Mouse (Mus musculus) forebrain, embryonic 16.5 days (tissue): Measurements from ENCODE around the gene Myo1f. TPM values are rescaled to one million over a fixed set of nuclear protein-coding genes. Genes with fewer than 3 reads are reported as not detected.

ENCODE experiments used
- ATAC-seq: fragments of 200-750 bp; cut with Nextera tagmentation; 2 replicates; pipeline ENCODE4 v1.8.0; 2017; ENCODE audit warnings: mild to moderate bottlenecking, moderate library complexity
- H3K27ac ChIP-seq: fragments of 300-500 bp; sonication (generic); 2 replicates; pipeline ENCODE4 v1.5.1; 2014; ENCODE audit warnings: low read length, control low read depth
- H3K27me3 ChIP-seq: fragments of 300-500 bp; sonication (generic); replicated peaks from 2 replicates; pipeline ENCODE4 v1.6.1; 2014; ENCODE audit warnings: low read length; ENCODE audit not compliant: control insufficient read depth, insufficient read depth
- H3K36me3 ChIP-seq: fragments of 300-500 bp; sonication (generic); 2 replicates; pipeline ENCODE4 v1.6.1; 2014; ENCODE audit not compliant: control insufficient read depth, insufficient read depth
- H3K4me1 ChIP-seq: fragments of 300-500 bp; sonication (generic); replicated peaks from 2 replicates; pipeline ENCODE4 v1.6.1; 2014; ENCODE audit warnings: low read length; ENCODE audit not compliant: control insufficient read depth, insufficient read depth
- H3K4me2 ChIP-seq: fragments of 300-500 bp; sonication (generic); 2 replicates; pipeline ENCODE4 v1.6.1; 2014; ENCODE audit warnings: mild to moderate bottlenecking, low read length, control low read depth
- H3K4me3 ChIP-seq: fragments of 300-500 bp; sonication (generic); replicated peaks from 2 replicates; pipeline ENCODE4 v1.5.1; 2014; ENCODE audit warnings: mild to moderate bottlenecking, low read length, control low read depth
- H3K9ac ChIP-seq: fragments of 300-500 bp; sonication (generic); replicated peaks from 2 replicates; pipeline ENCODE4 v1.6.1; 2014; ENCODE audit warnings: low read depth, low read length, control low read depth
- H3K9me3 ChIP-seq: fragments of 300-500 bp; sonication (generic); 2 replicates; pipeline ENCODE4 v1.6.1; 2016; ENCODE audit warnings: low read length; ENCODE audit not compliant: control insufficient read depth
- WGBS: fragments of 180-500 bp; shearing (Covaris S2); extraction: QIAGEN DNeasy Blood & Tissue Kit; methylation state at CpG from one replicate; pipeline ENCODE4 v1.1.7; 2014; 5-methylcytosine and 5-hydroxymethylcytosine counted together
- polyA plus RNA-seq: library from polyadenylated mRNA; unstranded; fragments of >200 nt; fragmentation: Nextera tagmentation; extraction: Ambion mirVana; gene quantifications from 2 replicates; pipeline ENCODE4 v1.2.1, GENCODE M21; 2015

Gene Myo1f
- polyA plus RNA-seq, 1 experiment from 2014 or later = 2.0 TPM

- no peak overlapping the region for H3K4me2 ChIP-seq
- H3K9ac ChIP-seq = no peak overlapping the region
- no peak overlapping the region for H3K27ac ChIP-seq
- no peak overlapping the region for H3K4me3 ChIP-seq
- WGBS = 68% methylated on average over 5 of the region's 5 CpGs
- H3K9me3 ChIP-seq = no peaks in the 10 kb centered on the region
- no peak for ATAC-seq
- peaks cover 25% of the 10 kb centered on the region for H3K4me1 ChIP-seq
- H3K27me3 ChIP-seq = no peaks in the 10 kb centered on the region
- no peaks in the 10 kb centered on the region; the same call in 1 of the 2 replicates for H3K36me3 ChIP-seq
These were observed 76.3 kb downstream of the Myo1f start for GRCm38 (mm10) chr17:33631796-33632195.

- H3K4me1 ChIP-seq = no peaks in the 10 kb centered on the region; the same call in 1 of the 2 replicates
- H3K27me3 ChIP-seq = no peaks in the 10 kb centered on the region
- no peak overlapping the region for H3K9ac ChIP-seq
- no peaks in the 10 kb centered on the region for H3K9me3 ChIP-seq
- H3K36me3 ChIP-seq = peaks cover 2% of the 10 kb centered on the region; the same call in 1 of the 2 replicates
- no peak overlapping the region for H3K27ac ChIP-seq
- WGBS = 75% methylated on average over 2 of the region's 2 CpGs
- ATAC-seq = no peak
- no peak overlapping the region for H3K4me3 ChIP-seq
- no peak overlapping the region for H3K4me2 ChIP-seq
These were observed 81.5 kb downstream of the Myo1f start for GRCm38 (mm10) chr17:33637038-33637437.

- Histone ChIP-seq H3K36me3 (peaks cover 3% of the 10 kb centered on the region; the same call in 1 of the 2 replicates), H3K9ac (no peak within 1 kb of the TSS), H3K9me3 (no peaks in the 10 kb centered on the region), H3K4me1 (no peaks in the 10 kb centered on the region), H3K27ac (no peak within 1 kb of the TSS), H3K27me3 (no peaks in the 10 kb centered on the region), H3K4me3 (no peak within 1 kb of the TSS), H3K4me2 (no peak within 1 kb of the TSS)
- no peak for ATAC-seq
- 97% methylated on average over 4 of the region's 4 CpGs for WGBS
These were observed 82.2 kb downstream of the Myo1f start, which contains the start of gene Pram1 for GRCm38 (mm10) chr17:33637516-33638276. Gene Pram1 (plus strand): TSS chr17:33638056.

- no peak overlapping the region for H3K4me3 ChIP-seq
- WGBS = 72% methylated on average over 6 of the region's 6 CpGs
- H3K4me2 ChIP-seq = no peak overlapping the region
- ATAC-seq = no peak
- H3K4me1 ChIP-seq = no peaks in the 10 kb centered on the region
- no peak overlapping the region for H3K27ac ChIP-seq
- H3K36me3 ChIP-seq = peaks cover 10% of the 10 kb centered on the region; the same call in 1 of the 2 replicates
- no peaks in the 10 kb centered on the region for H3K9me3 ChIP-seq
- H3K27me3 ChIP-seq = no peaks in the 10 kb centered on the region
- no peak overlapping the region for H3K9ac ChIP-seq
These were observed 84.2 kb downstream of the Myo1f start for GRCm38 (mm10) chr17:33639743-33640142.

GRCm38 (mm10) chr17:33644068-33644467 is 88.6 kb downstream of the Myo1f start:
- Histone ChIP-seq H3K4me2 (no peak overlapping the region), H3K27me3 (no peaks in the 10 kb centered on the region), H3K4me1 (no peaks in the 10 kb centered on the region), H3K4me3 (no peak overlapping the region), H3K9ac (no peak overlapping the region), H3K9me3 (no peaks in the 10 kb centered on the region), H3K27ac (no peak overlapping the region), H3K36me3 (peaks cover 32% of the 10 kb centered on the region)
- WGBS = 93% methylated on average over 4 of the region's 4 CpGs
- no peak for ATAC-seq

- Histone ChIP-seq H3K9me3 (no peaks in the 10 kb centered on the region), H3K4me1 (no peaks in the 10 kb centered on the region), H3K27ac (no peak overlapping the region), H3K36me3 (peaks cover 42% of the 10 kb centered on the region), H3K4me3 (no peak overlapping the region), H3K4me2 (no peak overlapping the region), H3K27me3 (no peaks in the 10 kb centered on the region), H3K9ac (no peak overlapping the region)
- 96% methylated on average over 8 of the region's 8 CpGs for WGBS
- ATAC-seq = no peak
These were observed 89.6 kb downstream of the Myo1f start for GRCm38 (mm10) chr17:33645073-33645472.

GRCm38 (mm10) chr17:33649781-33650475 is 94.4 kb downstream of the Myo1f start:
- no peak overlapping the region for H3K9ac ChIP-seq
- H3K4me2 ChIP-seq = no peak overlapping the region
- no peaks in the 10 kb centered on the region for H3K4me1 ChIP-seq
- H3K9me3 ChIP-seq = no peaks in the 10 kb centered on the region
- no peak; the same call in 1 of the 2 replicates for ATAC-seq
- 98% methylated on average over 34 of the region's 34 CpGs for WGBS
- H3K27ac ChIP-seq = no peak overlapping the region
- H3K27me3 ChIP-seq = no peaks in the 10 kb centered on the region
- no peak overlapping the region for H3K4me3 ChIP-seq
- peaks cover 56% of the 10 kb centered on the region for H3K36me3 ChIP-seq

Other genes with a start within 250 kb of the Myo1f start
- 20.9 and 25.9 TPM in 2 replicates for gene Zfp81, start 196.8 kb upstream of the Myo1f start, polyA plus RNA-seq
- gene Zfp101, start 161.1 kb upstream of the Myo1f start, polyA plus RNA-seq = 21.0 and 24.2 TPM in 2 replicates
- gene Actl9, start 122.8 kb upstream of the Myo1f start, polyA plus RNA-seq = 0.20 TPM in 1 of 2 replicates, not detected in the other
- 36.2 and 49.8 TPM in 2 replicates for gene Adamts10, start 31.5 kb upstream of the Myo1f start, polyA plus RNA-seq
- gene Zfp414, start 73.4 kb downstream of the Myo1f start, polyA plus RNA-seq = 49.0 and 58.2 TPM in 2 replicates
- 0.52 TPM in 1 of 2 replicates, not detected in the other for gene Pram1, start 82.3 kb downstream of the Myo1f start, polyA plus RNA-seq
- 255 and 258 TPM in 2 replicates for gene Hnrnpm, start 131.2 kb downstream of the Myo1f start, polyA plus RNA-seq
- 73.0 and 77.8 TPM in 2 replicates for gene March2, start 163.0 kb downstream of the Myo1f start, polyA plus RNA-seq
- 411 and 469 TPM in 2 replicates for gene Rab11b, start 204.8 kb downstream of the Myo1f start, polyA plus RNA-seq
- 15.5 and 16.2 TPM in 2 replicates for gene Angptl4, start 226.1 kb downstream of the Myo1f start, polyA plus RNA-seq